Mouse (Mus musculus): Measurements from ENCODE around the gene Slc38a2.

Slc38a2 gene

DNA sequence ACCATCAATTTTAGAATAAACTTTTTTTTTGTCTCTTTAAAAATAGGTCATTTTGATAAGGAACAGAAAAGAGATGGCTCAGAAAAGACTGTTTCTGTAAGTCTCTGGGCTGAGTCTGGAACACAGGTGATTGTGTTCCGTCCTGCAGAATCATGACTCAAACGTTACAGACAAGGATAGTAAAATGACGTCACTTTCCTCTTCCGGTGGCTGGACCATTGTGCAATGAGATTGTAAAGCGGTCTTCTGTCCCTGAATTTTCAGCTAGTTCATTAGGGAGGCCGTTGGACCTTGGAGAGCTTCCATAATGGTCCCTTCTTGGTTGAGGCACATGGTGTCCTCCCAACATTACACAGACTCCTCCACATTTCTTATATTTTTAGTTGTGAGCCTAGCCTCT lies 29.8 kb downstream of the Slc38a2 start:
- DNase-seq (ENCODE audit: extremely low read depth, low read depth, low spot score): no peak

DNA sequence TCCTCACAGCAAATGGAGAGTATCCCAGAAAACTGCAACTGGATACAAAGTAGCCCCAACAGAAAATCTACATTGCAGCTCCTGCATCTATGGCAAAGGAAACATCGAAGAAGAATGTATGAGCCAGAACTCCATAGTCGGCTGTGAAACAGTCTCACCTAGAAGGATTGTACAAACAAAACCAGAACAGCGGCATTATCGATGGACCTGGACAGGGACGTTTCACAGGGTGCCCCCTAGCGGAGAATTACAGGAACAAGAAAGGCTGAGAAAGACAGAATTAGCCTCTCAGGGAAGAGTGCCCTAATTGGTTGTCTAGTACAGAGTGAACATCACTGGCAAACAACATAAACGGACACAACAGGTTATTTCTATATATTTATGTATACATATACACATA lies 32.9 kb downstream of the Slc38a2 start:
- DNase-seq (ENCODE audit: extremely low read depth, low read depth, low spot score): no peak

DNA sequence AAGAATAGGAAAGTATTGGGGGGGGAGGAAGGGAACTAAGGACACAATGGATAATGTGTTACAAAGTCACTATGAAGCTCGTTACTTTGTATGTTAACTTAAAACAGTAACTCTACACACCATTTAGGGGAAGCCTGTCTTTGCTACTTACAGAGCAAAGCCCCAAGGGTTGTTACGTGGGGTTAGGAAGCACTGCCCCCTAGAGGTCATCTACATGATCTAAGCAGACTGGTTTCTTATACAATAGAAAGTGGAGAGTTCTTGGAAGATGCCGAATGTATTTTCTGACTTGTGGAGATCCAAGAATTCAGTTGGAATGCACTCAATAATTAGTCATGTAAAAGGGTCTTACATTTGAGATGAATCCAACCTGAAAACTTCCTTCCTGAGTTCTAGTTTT lies 33.6 kb downstream of the Slc38a2 start:
- no peak for DNase-seq (ENCODE audit: extremely low read depth, low read depth, low spot score)

- no peak for DNase-seq (ENCODE audit: extremely low read depth, low read depth, low spot score)
Observed at GRCm38 (mm10) chr15:96660590-96661141, 38.9 kb downstream of the Slc38a2 start.

GRCm38 (mm10) chr15:96658275-96658602 lies 41.3 kb downstream of the Slc38a2 start:
- no peak for DNase-seq (ENCODE audit: extremely low read depth, low read depth, low spot score)

DNA sequence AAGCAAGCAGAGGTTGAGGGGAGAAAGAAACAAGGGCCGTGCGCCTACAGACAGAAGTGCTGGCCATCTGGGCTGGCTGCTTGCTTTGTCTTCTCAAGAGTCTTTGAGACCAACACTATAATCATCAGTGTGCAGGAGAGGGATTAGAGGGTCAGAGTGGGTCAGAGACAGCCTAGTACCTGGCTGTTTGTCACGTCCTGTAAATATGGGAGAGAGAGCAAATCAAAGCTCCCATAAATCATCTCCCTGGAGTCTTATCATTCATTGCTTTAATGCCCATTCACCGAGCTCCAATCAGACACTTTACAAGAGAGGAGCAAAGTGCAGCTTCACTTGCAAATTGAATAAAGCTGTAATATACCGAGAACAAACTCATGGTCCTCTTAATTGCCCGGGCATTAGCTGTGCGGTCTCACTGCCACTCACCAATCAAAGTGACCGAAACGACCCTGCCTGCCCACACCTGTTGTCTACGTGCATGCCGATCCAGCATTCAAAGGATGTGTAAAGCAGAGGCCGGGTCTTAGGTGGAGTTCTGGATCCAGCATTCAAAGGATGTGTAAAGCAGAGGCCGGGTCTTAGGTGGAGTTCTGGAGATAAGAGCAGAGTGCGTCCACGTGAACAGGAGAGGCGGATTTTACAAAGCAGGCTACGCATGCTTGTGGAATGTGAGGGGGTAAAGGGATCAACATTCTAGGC lies 41.8 kb downstream of the Slc38a2 start:
- no peak for DNase-seq (ENCODE audit: extremely low read depth, low read depth, low spot score)

DNA sequence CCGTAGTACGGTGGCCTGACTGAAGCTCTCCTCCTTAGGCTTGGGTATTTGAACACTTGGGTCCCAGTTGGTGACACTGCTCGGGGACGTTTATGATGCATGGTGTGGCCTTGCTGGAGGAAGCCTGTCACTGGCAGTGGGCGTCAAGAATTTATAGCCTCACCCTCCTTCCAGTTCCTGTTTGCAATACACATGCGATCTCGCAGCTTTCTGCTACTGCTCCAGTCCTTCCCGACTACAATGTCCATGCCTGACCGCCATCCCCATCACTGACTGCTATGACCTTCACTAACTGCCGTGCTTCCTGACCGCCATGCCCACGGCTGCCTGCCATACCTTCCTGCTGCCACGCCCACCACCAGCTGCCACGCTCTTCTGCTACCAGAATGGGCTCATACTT lies 44.0 kb downstream of the Slc38a2 start:
- DNase-seq (ENCODE audit: extremely low read depth, low read depth, low spot score): no peak

DNA sequence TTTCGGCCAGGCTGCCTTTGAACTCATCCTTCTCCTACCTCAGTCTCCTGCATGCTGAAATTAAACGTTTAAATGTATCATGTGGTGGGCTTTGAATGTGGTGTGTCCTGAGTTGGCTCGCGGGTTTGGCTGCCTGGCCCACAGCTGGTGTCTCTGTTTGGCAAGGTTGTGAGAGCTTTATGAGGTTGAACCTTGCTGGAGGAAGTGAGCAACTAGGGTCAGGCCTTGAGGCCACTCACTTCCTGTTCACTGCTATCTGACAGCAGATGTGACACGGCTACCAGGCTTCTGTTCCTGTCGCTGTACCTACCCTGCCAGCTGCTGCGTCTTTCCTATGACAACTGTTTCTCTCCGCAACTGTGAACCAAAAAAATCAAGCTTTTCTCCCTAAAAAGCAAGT lies 44.8 kb downstream of the Slc38a2 start:
- DNase-seq (ENCODE audit: extremely low read depth, low read depth, low spot score): no peak

GRCm38 (mm10) chr15:96653011-96653410 lies 46.5 kb downstream of the Slc38a2 start:
- DNase-seq (ENCODE audit: extremely low read depth, low read depth, low spot score): no peak

DNA sequence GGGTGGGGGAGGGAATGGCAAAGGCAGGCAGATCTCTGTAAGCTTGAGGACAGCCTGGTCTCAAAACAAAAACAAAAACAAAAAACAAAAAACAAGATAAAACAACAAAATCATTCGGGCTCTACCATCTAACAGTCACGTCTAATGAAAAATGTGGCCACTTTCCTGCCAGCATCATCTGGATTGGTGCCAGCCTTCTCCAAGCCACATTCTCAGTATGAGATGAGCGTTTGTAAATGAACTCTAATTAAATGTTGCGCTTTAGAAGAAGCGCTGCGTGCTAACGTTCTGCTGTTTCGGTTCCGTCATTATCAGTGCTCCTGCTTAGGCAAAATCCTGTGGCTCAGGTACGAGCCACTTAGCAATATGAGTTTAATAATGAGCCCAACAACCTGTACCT lies 47.0 kb downstream of the Slc38a2 start:
- DNase-seq (ENCODE audit: extremely low read depth, low read depth, low spot score): no peak

GRCm38 (mm10) chr15:96647376-96647775 lies 52.2 kb downstream of the Slc38a2 start:
- DNase-seq (ENCODE audit: extremely low read depth, low read depth, low spot score): no peak

DNA sequence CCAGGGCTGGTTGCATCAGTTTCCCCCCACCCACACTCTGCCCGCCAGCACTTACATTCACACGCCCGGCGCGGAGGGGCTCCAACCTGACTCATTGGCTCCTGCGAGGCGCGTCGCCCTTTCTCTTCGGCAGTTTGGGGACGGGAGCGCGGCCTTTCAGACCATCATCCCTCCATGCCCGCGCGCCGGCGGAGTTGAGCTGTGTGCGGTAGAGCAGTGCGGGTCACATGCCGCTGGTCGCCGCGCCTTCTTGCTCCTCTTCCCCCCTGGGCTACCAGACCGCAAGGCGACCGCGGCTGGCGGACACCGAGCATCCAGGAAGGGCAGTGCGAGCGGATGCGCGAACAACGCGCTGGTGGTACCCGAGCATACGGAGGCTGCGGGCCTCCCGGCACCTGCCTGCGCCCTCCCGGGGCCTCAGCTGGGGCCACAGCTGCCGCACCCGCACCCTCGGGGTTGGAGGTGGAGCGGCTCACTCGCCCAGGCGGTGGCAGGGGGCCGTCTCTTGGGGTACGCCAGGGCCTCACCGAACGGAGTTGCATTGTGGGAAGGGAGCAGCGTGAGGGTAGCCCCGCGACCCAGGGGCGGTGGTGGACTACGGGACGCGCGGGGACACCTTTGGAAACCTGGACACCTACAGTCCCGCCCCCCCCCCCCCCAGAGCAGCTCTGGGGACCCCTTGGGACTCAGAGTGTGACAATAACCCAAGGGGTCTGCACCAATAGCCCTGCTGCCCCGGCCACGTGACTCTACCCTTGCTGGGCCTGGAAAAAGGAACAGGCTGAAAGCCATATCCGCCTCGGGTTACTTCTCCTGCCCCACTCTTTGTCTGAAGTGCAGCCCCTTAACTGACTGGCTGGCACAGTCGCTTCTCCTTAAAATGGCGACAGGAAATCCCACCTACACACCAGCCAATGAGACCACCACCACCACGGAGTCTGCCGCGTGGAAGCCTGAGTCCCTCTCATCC lies 56.8 kb downstream of the Slc38a2 start, which contains the start of gene Slc38a1:
TSS of gene Slc38a1 (minus strand) at position 478 of the 970 bp plus-strand sequence.
- DNase-seq (ENCODE audit: extremely low read depth, low read depth, low spot score): no peak

DNA sequence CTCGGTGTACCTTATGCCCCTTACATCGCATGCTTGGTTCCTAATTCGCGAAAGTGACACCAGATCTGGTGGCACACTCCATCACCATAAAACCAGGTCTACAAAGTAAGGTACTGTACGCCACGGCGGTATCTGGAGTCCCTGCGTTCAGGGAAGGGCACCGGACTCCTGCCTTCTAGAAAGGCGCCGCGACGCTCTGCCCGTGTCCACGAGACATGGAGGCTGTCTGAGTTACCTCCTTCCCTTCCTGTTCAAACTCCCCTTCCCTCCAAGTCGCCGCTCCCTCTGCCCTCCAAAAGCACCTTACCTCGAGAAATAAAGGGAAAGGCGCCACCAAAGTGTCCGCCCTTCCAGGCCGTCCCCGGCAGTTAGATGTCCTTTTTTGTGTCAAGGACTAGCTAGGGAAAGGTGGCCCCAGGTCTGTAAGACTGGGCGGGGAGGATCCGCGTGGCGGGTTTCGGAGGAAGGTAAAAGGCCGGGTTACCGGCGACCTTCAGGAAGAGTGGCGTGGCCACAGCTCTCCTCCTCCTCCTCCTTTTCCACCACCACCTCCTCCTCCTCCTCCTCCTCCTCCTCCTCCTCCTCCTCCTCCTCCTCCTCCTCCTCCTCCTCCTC lies 57.6 kb downstream of the Slc38a2 start:
- DNase-seq (ENCODE audit: extremely low read depth, low read depth, low spot score): no peak

GRCm38 (mm10) chr15:96641111-96641820 lies 58.3 kb downstream of the Slc38a2 start:
- DNase-seq (ENCODE audit: extremely low read depth, low read depth, low spot score): no peak

GRCm38 (mm10) chr15:96640291-96640985 lies 59.1 kb downstream of the Slc38a2 start:
- DNase-seq (ENCODE audit: extremely low read depth, low read depth, low spot score): no peak

DNA sequence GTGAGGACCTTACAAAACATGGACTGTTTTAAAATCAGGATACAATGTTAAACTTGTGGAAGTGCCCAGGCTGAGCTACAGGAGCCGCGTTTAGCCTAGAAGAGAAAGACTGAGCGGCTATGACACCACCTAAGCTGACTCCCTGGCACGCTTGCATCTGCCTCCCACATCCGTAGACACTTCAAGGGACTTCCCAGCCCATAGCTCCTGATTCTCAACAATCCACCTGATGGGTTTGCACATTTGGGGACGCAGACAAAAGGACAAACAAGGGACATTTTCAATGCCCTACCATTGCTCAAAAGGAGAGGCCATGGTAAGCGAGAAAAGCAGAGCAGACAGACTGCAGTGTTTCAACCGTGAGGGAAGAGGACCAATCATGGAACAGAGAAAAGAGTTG lies 59.9 kb downstream of the Slc38a2 start:
- no peak for DNase-seq (ENCODE audit: extremely low read depth, low read depth, low spot score)

- DNase-seq (ENCODE audit: extremely low read depth, low read depth, low spot score): no peak
Observed at GRCm38 (mm10) chr15:96638656-96639055, 60.9 kb downstream of the Slc38a2 start.

DNA sequence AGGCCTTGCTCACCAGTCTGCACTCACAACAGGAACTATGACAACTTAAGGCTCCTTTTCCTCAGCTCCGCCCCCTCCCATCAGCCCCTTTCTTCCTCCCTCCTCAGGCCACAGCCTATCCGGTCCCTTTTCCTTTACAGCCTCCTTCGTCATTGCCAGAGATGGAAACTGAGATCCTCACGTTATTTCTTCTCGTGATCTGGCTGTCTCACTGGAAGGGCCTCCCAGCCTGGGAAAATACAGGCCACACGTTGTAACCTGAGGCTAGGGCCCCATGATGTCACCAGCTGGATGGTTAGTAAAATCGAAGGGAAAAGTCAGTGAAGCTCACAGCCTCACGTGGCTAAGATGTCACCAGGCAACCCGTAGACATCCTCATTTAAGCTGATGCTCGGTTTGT lies 61.4 kb downstream of the Slc38a2 start:
- no peak for DNase-seq (ENCODE audit: extremely low read depth, low read depth, low spot score)

Measured in fat pad, adult 2 months (tissue).